10 mouse cellular contexts compared by ENCODE assay signal in the genomic region with DNA sequence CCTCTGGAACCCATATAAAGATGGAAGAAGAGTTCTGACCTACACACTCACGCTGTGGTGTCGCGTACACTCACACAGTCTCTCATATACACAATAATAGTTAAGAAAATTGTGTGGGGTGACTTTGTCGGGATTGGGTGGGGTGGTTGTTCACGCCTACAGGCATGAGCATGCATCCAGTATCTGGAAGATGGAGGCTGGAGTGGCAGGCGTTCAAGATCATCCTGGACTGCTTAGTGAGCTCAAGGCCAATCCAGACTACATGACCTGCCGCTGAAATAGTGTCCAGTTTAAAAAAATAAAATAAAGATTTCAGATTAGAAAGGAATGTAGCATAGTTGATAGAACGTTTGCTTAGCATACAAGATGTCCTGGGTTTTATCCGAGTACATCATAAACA. TPM values are rescaled to one million over a fixed set of nuclear protein-coding genes. Genes with fewer than 3 reads are reported as not detected.
A peak's percentile ranks its signal among the peaks of the same experiment; 100 is the strongest.
DNase-seq lines count a peak whose midpoint lies in the region; ATAC-seq and TF ChIP-seq lines count a peak whose summit lies in the region.
"Had no signal": no experiment of that assay in that cellular context is flagged by ENCODE, and none has a peak within 500 bp of the region (broad histone marks: within the 10 kb centered on the region; RNA-seq: fewer than 3 reads in every experiment).

No protein-coding gene starts in this region.

- TF ChIP-seq POLR2A in thymus, adult 2 months (IDR thresholded peaks at IDR 0.05; ENCODE audit: control insufficient read depth, extremely low read depth, insufficient read depth, low read length, poor library complexity), result no peak

- no peak overlapping the region for H3K4me2 ChIP-seq in hindbrain, embryonic 11.5 days (replicated peaks; ENCODE audit: low read depth, low read length)
- H3K4me2 ChIP-seq in liver, embryonic 15.5 days, result peak overlapping the region; percentile 98

- no peak for DNase-seq in hindbrain, embryonic 10.5 days (ENCODE audit: low spot score)
- DNase-seq in hindbrain, embryonic 11.5 days (ENCODE audit: low spot score), result no peak
- DNase-seq in ovary, postnatal 36 days (ENCODE audit: low spot score), result peak; percentile 63
- DNase-seq in ovary, postnatal 10 days (ENCODE audit: low spot score), result no peak
- no peak for DNase-seq in B cell, adult 2 months
- no peak for DNase-seq in thymus, adult 2 months
- no peak for DNase-seq in thymus, adult 18-20 months
- DNase-seq: adrenal gland, postnatal 36 days; spleen, adult 18-20 months had no signal

- ATAC-seq in hindbrain, embryonic 11.5 days (ENCODE audit: low FRiP score), result no peak
- ATAC-seq in liver, embryonic 15.5 days (ENCODE audit: insufficient read depth), result no peak

- TF ChIP-seq CTCF in thymus, adult 2 months (IDR thresholded peaks at IDR 0.05; ENCODE audit: borderline replicate concordance, control insufficient read depth, extremely low read depth, insufficient read depth, low read length, poor library complexity), result no peak

- peaks cover 28% of the 10 kb centered on the region for H3K4me1 ChIP-seq in hindbrain, embryonic 10.5 days (replicated peaks)
- 0 out of 2 replicates have a peak, but pooled peaks cover 2% of the 10 kb centered on the region for H3K4me1 ChIP-seq in hindbrain, embryonic 11.5 days (replicated peaks; ENCODE audit: control insufficient read depth, insufficient read depth, low read length)
- H3K4me1 ChIP-seq in liver, embryonic 15.5 days (replicated peaks), result peaks cover 44% of the 10 kb centered on the region
- peaks cover 14% of the 10 kb centered on the region for H3K4me1 ChIP-seq in thymus, adult 2 months (replicated peaks; ENCODE audit: control insufficient read depth, insufficient read depth, low read length)

- 86% methylated on average over 9 of the region's 9 CpGs for WGBS in hindbrain, embryonic 10.5 days
- 88% methylated on average over 9 of the region's 9 CpGs for WGBS in hindbrain, embryonic 11.5 days
- WGBS in liver, embryonic 15.5 days (ENCODE audit: insufficient replicate concordance), result 75% methylated on average over 9 of the region's 9 CpGs
- WGBS in thymus, adult 2 months, result 95% methylated on average over 9 of the region's 9 CpGs

- peak overlapping the region; percentile 93; the same call in 1 of the 2 replicates for H3K4me3 ChIP-seq in hindbrain, embryonic 10.5 days
- no peak overlapping the region for H3K4me3 ChIP-seq in hindbrain, embryonic 11.5 days (ENCODE audit: low read depth, low read length)
- H3K4me3 ChIP-seq in liver, embryonic 15.5 days (replicated peaks), result peak overlapping the region; percentile 88; the same call in 1 of the 2 replicates
- no peak overlapping the region for H3K4me3 ChIP-seq in thymus, adult 2 months (ENCODE audit: control insufficient read depth, insufficient read depth, low read length)

- H3K9ac ChIP-seq in hindbrain, embryonic 11.5 days (ENCODE audit: low read depth, low read length), result no peak overlapping the region
- H3K9ac ChIP-seq in liver, embryonic 15.5 days, result no peak overlapping the region

- no peak overlapping the region for H3K27ac ChIP-seq in hindbrain, embryonic 10.5 days
- H3K27ac ChIP-seq in hindbrain, embryonic 11.5 days (ENCODE audit: low read depth, low read length), result no peak overlapping the region
- H3K27ac ChIP-seq in liver, embryonic 15.5 days (replicated peaks), result peak overlapping the region; percentile 77
- H3K27ac ChIP-seq in thymus, adult 2 months (ENCODE audit: control insufficient read depth, insufficient read depth, low read length), result no peak overlapping the region

- H3K36me3 ChIP-seq in hindbrain, embryonic 10.5 days, result no peaks in the 10 kb centered on the region
- H3K36me3 ChIP-seq in hindbrain, embryonic 11.5 days (ENCODE audit: control insufficient read depth, insufficient read depth, low read length), result no peaks in the 10 kb centered on the region
- no peaks in the 10 kb centered on the region for H3K36me3 ChIP-seq in liver, embryonic 15.5 days (replicated peaks)
- H3K36me3 ChIP-seq in thymus, adult 2 months (ENCODE audit: control insufficient read depth, insufficient read depth, low read length), result no peaks in the 10 kb centered on the region

- H3K9me3 ChIP-seq in hindbrain, embryonic 10.5 days, result no peaks in the 10 kb centered on the region
- H3K9me3 ChIP-seq in hindbrain, embryonic 11.5 days (ENCODE audit: control insufficient read depth, low read length), result no peaks in the 10 kb centered on the region
- H3K9me3 ChIP-seq in liver, embryonic 15.5 days (replicated peaks), result no peaks in the 10 kb centered on the region

- H3K27me3 ChIP-seq in hindbrain, embryonic 10.5 days (ENCODE audit: insufficient read depth, poor library complexity, severe bottlenecking), result no peaks in the 10 kb centered on the region
- no peaks in the 10 kb centered on the region for H3K27me3 ChIP-seq in hindbrain, embryonic 11.5 days (ENCODE audit: control insufficient read depth, insufficient read depth, low read length)
- H3K27me3 ChIP-seq in liver, embryonic 15.5 days, result no peaks in the 10 kb centered on the region
- peaks cover 8% of the 10 kb centered on the region for H3K27me3 ChIP-seq in thymus, adult 2 months (ENCODE audit: control insufficient read depth, insufficient read depth, low read length)

RNA-seq across cellular contexts. Expression of a gene that starts 2.2 kb away (rescaled TPM):
- 8.0 and 10.6 TPM in 2 replicates for polyA plus RNA-seq in hindbrain, embryonic 10.5 days (2016; fragmentation: Nextera tagmentation; extraction: Ambion mirVana)
- polyA plus RNA-seq in hindbrain, embryonic 11.5 days (2014; fragmentation: Nextera tagmentation; extraction: Ambion mirVana), result 8.1 and 9.3 TPM in 2 replicates
- polyA plus RNA-seq in liver, embryonic 15.5 days (2015; fragmentation: Nextera tagmentation; extraction: Ambion mirVana), result 1.9 and 2.3 TPM in 2 replicates
- polyA plus RNA-seq in thymus, adult 2 months (2012; rRNA removed), result 5.7 and 6.2 TPM in 2 replicates

Comparison
In these comparisons a context has a peak if more than half of its experiments do, and no peak if none do; other contexts are left out.
1. H3K4me3 ChIP-seq: peak in hindbrain, embryonic 10.5 days (single experiment) and liver, embryonic 15.5 days (single experiment); none in hindbrain, embryonic 11.5 days (single experiment) and thymus, adult 2 months (single experiment).